Mouse (Mus musculus) MEL (cell line): ENCODE results near the gene Slc8a2. TPM values are rescaled to one million over a fixed set of nuclear protein-coding genes. Genes with fewer than 3 reads are reported as not detected.

Experiments used
- DNase-seq: peaks from one replicate; pipeline ENCODE4 v3.0.0; 2011; ENCODE audit warnings: low read depth, low spot score
- H3K27ac ChIP-seq: 2 replicates; pipeline ENCODE4 v1.5.1; 2012; ENCODE audit warnings: low read depth, mild to moderate bottlenecking, control low read depth, low read length, moderate library complexity; ENCODE audit not compliant: control insufficient read depth
- H3K27me3 ChIP-seq, 2 experiments: fragments of 150-350 bp in 1 of 2; sonication (generic) in 1 of 2; 2 replicates each; pipeline ENCODE4 v1.6.1; 2012; ENCODE audit warnings: low read length in 2 of 2, mild to moderate bottlenecking in 2 of 2, improper control_type of control experiment in 1 of 2, moderate library complexity in 1 of 2; ENCODE audit not compliant: insufficient read depth in 2 of 2, control insufficient read depth in 1 of 2
- H3K36me3 ChIP-seq, 2 experiments: 2 replicates each; pipeline ENCODE4 v1.6.1; 2012 to 2014; ENCODE audit warnings: low read length in 2 of 2, improper control_type of control experiment in 1 of 2, inconsistent platforms in 1 of 2, mild to moderate bottlenecking in 1 of 2; ENCODE audit not compliant: insufficient read depth in 2 of 2, control insufficient read depth in 1 of 2
- H3K4me1 ChIP-seq, 2 experiments: fragments of 150-350 bp in 1 of 2; sonication (generic) in 1 of 2; 2 replicates each; pipeline ENCODE4 v1.6.1; 2012; ENCODE audit warnings: low read length in 2 of 2, improper control_type of control experiment in 1 of 2, mild to moderate bottlenecking in 1 of 2; ENCODE audit not compliant: insufficient read depth in 2 of 2, control insufficient read depth in 1 of 2
- H3K4me3 ChIP-seq, 2 experiments: fragments of 150-350 bp in 1 of 2; sonication (generic) in 1 of 2; 2 replicates each; pipeline ENCODE4 v1.5.1; 2012; ENCODE audit warnings: low read depth in 2 of 2, low read length in 2 of 2, mild to moderate bottlenecking in 2 of 2, moderate library complexity in 2 of 2, control low read depth in 1 of 2, improper control_type of control experiment in 1 of 2; ENCODE audit not compliant: control insufficient read depth in 1 of 2, insufficient read depth in 1 of 2
- H3K79me2 ChIP-seq: 2 replicates; pipeline ENCODE4 v1.6.1; 2012; ENCODE audit warnings: mild to moderate bottlenecking, low read length, moderate library complexity; ENCODE audit not compliant: control insufficient read depth, poor library complexity, insufficient read depth
- H3K9ac ChIP-seq: 2 replicates; pipeline ENCODE4 v1.6.1; 2012; ENCODE audit warnings: low read depth, mild to moderate bottlenecking, control low read depth, low read length, moderate library complexity; ENCODE audit not compliant: control insufficient read depth, poor library complexity, severe bottlenecking
- H3K9me3 ChIP-seq: fragments of 150-350 bp; sonication (generic); replicated peaks from 2 replicates; pipeline ENCODE4 v1.6.1; 2012; ENCODE audit warnings: mild to moderate bottlenecking, low read length, improper control_type of control experiment, moderate library complexity; ENCODE audit not compliant: insufficient read depth
- BHLHE40 ChIP-seq: IDR thresholded peaks from 2 replicates; pipeline ENCODE4 v1.6.1; 2012; ENCODE audit warnings: low read depth, mild to moderate bottlenecking, inconsistent platforms, low read length, improper control_type of control experiment, borderline replicate concordance
- CHD1 ChIP-seq: IDR thresholded peaks from 2 replicates; pipeline ENCODE4 v1.6.1; 2012; ENCODE audit warnings: low read depth, mild to moderate bottlenecking, inconsistent platforms, low read length, improper control_type of control experiment
- CHD2 ChIP-seq: IDR thresholded peaks from 2 replicates; pipeline ENCODE4 v1.6.1; 2011; ENCODE audit warnings: low read length, improper control_type of control experiment
- CTCF ChIP-seq, 3 experiments: IDR thresholded peaks in 2 of 3; conservative IDR thresholded peaks in 1 of 3; 2 replicates each; pipeline ENCODE4 v1.5.1; 2011 to 2012; ENCODE audit warnings: low read length in 3 of 3, low read depth in 2 of 3, mild to moderate bottlenecking in 2 of 3, improper control_type of control experiment in 1 of 3, inconsistent platforms in 1 of 3, mixed read lengths in 1 of 3, moderate library complexity in 1 of 3; ENCODE audit not compliant: control insufficient read depth in 1 of 3, insufficient read depth in 1 of 3, poor library complexity in 1 of 3, severe bottlenecking in 1 of 3
- E2F4 ChIP-seq: IDR thresholded peaks from 2 replicates; pipeline ENCODE4 v1.6.1; 2011; ENCODE audit warnings: low read depth, low read length, improper control_type of control experiment, borderline replicate concordance
- HCFC1 ChIP-seq: IDR thresholded peaks from 2 replicates; pipeline ENCODE4 v1.6.1; 2012; ENCODE audit warnings: low read depth, mild to moderate bottlenecking, inconsistent platforms, low read length, improper control_type of control experiment, moderate library complexity
- KAT2A ChIP-seq: conservative IDR thresholded peaks from 2 replicates; pipeline ENCODE4 v1.6.1; 2012; ENCODE audit warnings: low read depth, low read length, improper control_type of control experiment, inconsistent platforms
- MAFK ChIP-seq: IDR thresholded peaks from 2 replicates; pipeline ENCODE4 v1.6.1; 2011; ENCODE audit warnings: low read depth, mild to moderate bottlenecking, low read length, improper control_type of control experiment, borderline replicate concordance
- MAX ChIP-seq: IDR thresholded peaks from 2 replicates; pipeline ENCODE4 v1.6.1; 2011; ENCODE audit warnings: low read length, improper control_type of control experiment
- MAZ ChIP-seq: IDR thresholded peaks from 2 replicates; pipeline ENCODE4 v1.6.1; 2012; ENCODE audit warnings: low read depth, mild to moderate bottlenecking, inconsistent platforms, low read length, improper control_type of control experiment
- MYB ChIP-seq: IDR thresholded peaks from 2 replicates; pipeline ENCODE4 v1.6.1; 2011; ENCODE audit warnings: mild to moderate bottlenecking, low read depth, low read length, improper control_type of control experiment
- MYC ChIP-seq: IDR thresholded peaks from 2 replicates; pipeline ENCODE4 v1.6.1; 2011; ENCODE audit warnings: low read depth, mild to moderate bottlenecking, low read length, improper control_type of control experiment, moderate library complexity
- POLR2AphosphoS2 ChIP-seq: IDR thresholded peaks from 2 replicates; pipeline ENCODE4 v1.6.1; 2011; ENCODE audit warnings: low read length, improper control_type of control experiment
- RAD21 ChIP-seq: IDR thresholded peaks from 2 replicates; pipeline ENCODE4 v1.6.1; 2011; ENCODE audit warnings: mild to moderate bottlenecking, low read depth, low read length, improper control_type of control experiment
- RCOR1 ChIP-seq: IDR thresholded peaks from 2 replicates; pipeline ENCODE4 v1.6.1; 2012; ENCODE audit warnings: low read depth, mild to moderate bottlenecking, inconsistent platforms, low read length, improper control_type of control experiment
- SMC3 ChIP-seq: IDR thresholded peaks from 2 replicates; pipeline ENCODE4 v1.6.1; 2011; ENCODE audit warnings: low read depth, low read length, improper control_type of control experiment
- USF1 ChIP-seq: IDR thresholded peaks from 2 replicates; pipeline ENCODE4 v1.6.1; 2014; ENCODE audit warnings: low read depth, mild to moderate bottlenecking, inconsistent platforms, low read length, improper control_type of control experiment, moderate library complexity
- USF2 ChIP-seq, 2 experiments: IDR thresholded peaks; 2 replicates each; pipeline ENCODE4 v1.6.1; 2011 to 2012; ENCODE audit warnings: improper control_type of control experiment in 2 of 2, low read length in 2 of 2, borderline replicate concordance in 1 of 2, inconsistent platforms in 1 of 2, low read depth in 1 of 2, mild to moderate bottlenecking in 1 of 2; ENCODE audit not compliant: insufficient read depth in 1 of 2
- ZC3H11A ChIP-seq: IDR thresholded peaks from 2 replicates; pipeline ENCODE4 v1.6.1; 2012; ENCODE audit warnings: low read depth, mild to moderate bottlenecking, inconsistent platforms, low read length, improper control_type of control experiment
- ZKSCAN1 ChIP-seq: IDR thresholded peaks from 2 replicates; pipeline ENCODE4 v1.6.1; 2012; ENCODE audit warnings: low read depth, mild to moderate bottlenecking, inconsistent platforms, low read length, improper control_type of control experiment, moderate library complexity
- ZMIZ1 ChIP-seq: IDR thresholded peaks from 2 replicates; pipeline ENCODE4 v1.6.1; 2012; ENCODE audit warnings: low read depth, mild to moderate bottlenecking, inconsistent platforms, low read length, improper control_type of control experiment, moderate library complexity
- ZNF384 ChIP-seq: IDR thresholded peaks from 2 replicates; pipeline ENCODE4 v1.6.1; 2012; ENCODE audit warnings: low read depth, mild to moderate bottlenecking, inconsistent platforms, low read length, improper control_type of control experiment
- polyA plus RNA-seq, 2 experiments: library from polyadenylated mRNA; stranded (reverse) in 1 of 2; unstranded in 1 of 2; fragments of >175 nt in 1 of 2; fragments of >200 nt in 1 of 2; gene quantifications; 2 replicates each; pipeline versions ENCODE4 v1.2.1 to v1.2.4; 2012; ENCODE audit warnings: low replicate concordance in 2 of 2, low read depth in 1 of 2; ENCODE audit not compliant: insufficient read length in 2 of 2, insufficient read depth in 1 of 2, missing spikeins in 1 of 2
- total RNA-seq: library from RNA; depleted of rRNA; stranded (reverse); fragments of 300-350 nt; gene quantifications from 2 replicates; pipeline ENCODE4 v1.2.3, GENCODE M21; 2012

The Slc8a2 gene
- total and polyA plus RNA-seq, 3 experiments = 0.06 TPM; not detected in 2

- H3K36me3 ChIP-seq = no peaks in the 10 kb centered on the region
- DNase-seq = no peak
These were observed 67.0 kb downstream of the Slc8a2 start for GRCm38 (mm10) chr7:16196616-16197015.

GRCm38 (mm10) chr7:16197166-16197565, 67.5 kb downstream of the Slc8a2 start:
- Histone ChIP-seq H3K9ac (no peak overlapping the region), H3K27ac (no peak overlapping the region), H3K36me3 (no peaks in the 10 kb centered on the region), H3K9me3 (no peaks in the 10 kb centered on the region), H3K79me2 (no peaks in the 10 kb centered on the region), H3K4me1 (no peaks in the 10 kb centered on the region), H3K27me3 (no peaks in the 10 kb centered on the region), H3K4me3 (no peak overlapping the region)
- DNase-seq = no peak
- no peak for TF ChIP-seq MAZ
- no peak for TF ChIP-seq CHD2
- no peak for TF ChIP-seq E2F4
- TF ChIP-seq BHLHE40 = no peak
- no peak for TF ChIP-seq USF2 (IDR thresholded peaks at IDR 0.05; ENCODE audit: borderline replicate concordance in 1 of 2, insufficient read depth in 1 of 2, low read depth in 1 of 2, low read length in 2 of 2)
- TF ChIP-seq CTCF (IDR thresholded peaks at IDR 0.05 in 2 of 3, conservative IDR thresholded peaks at IDR 0.05 in 1 of 3; ENCODE audit: control insufficient read depth in 1 of 3, insufficient read depth in 1 of 3, low read depth in 2 of 3, low read length in 3 of 3, poor library complexity in 1 of 3, severe bottlenecking in 1 of 3) = no peak

More at GRCm38 (mm10) chr7:16196616-16197015, 67.0 kb downstream of the Slc8a2 start:
- Histone ChIP-seq H3K27me3 (no peaks in the 10 kb centered on the region), H3K27ac (no peak overlapping the region), H3K9me3 (no peaks in the 10 kb centered on the region), H3K9ac (no peak overlapping the region), H3K4me1 (no peaks in the 10 kb centered on the region), H3K79me2 (no peaks in the 10 kb centered on the region), H3K4me3 (no peak overlapping the region)
- TF ChIP-seq BHLHE40 (no peak), RCOR1 (no peak), ZKSCAN1 (no peak), MYC (no peak), CHD2 (no peak), MAX (no peak), ZC3H11A (no peak), USF1 (no peak), HCFC1 (no peak), POLR2AphosphoS2 (no peak), ZNF384 (no peak), MAFK (no peak), SMC3 (no peak), CTCF (IDR thresholded peaks at IDR 0.05 in 2 of 3, conservative IDR thresholded peaks at IDR 0.05 in 1 of 3; ENCODE audit: control insufficient read depth in 1 of 3, insufficient read depth in 1 of 3, low read depth in 2 of 3, low read length in 3 of 3, poor library complexity in 1 of 3, severe bottlenecking in 1 of 3) (no peak), MYB (no peak), KAT2A (no peak), RAD21 (no peak), ZMIZ1 (no peak), CHD1 (no peak)
